Mouse (Mus musculus): Measurements from ENCODE around the gene Gm20388. TPM values are rescaled to one million over a fixed set of nuclear protein-coding genes. Genes with fewer than 3 reads are reported as not detected.

Gene Gm20388
- total RNA-seq, 2 experiments from 2014 or later: 5.8 TPM; not detected in 1

DNA sequence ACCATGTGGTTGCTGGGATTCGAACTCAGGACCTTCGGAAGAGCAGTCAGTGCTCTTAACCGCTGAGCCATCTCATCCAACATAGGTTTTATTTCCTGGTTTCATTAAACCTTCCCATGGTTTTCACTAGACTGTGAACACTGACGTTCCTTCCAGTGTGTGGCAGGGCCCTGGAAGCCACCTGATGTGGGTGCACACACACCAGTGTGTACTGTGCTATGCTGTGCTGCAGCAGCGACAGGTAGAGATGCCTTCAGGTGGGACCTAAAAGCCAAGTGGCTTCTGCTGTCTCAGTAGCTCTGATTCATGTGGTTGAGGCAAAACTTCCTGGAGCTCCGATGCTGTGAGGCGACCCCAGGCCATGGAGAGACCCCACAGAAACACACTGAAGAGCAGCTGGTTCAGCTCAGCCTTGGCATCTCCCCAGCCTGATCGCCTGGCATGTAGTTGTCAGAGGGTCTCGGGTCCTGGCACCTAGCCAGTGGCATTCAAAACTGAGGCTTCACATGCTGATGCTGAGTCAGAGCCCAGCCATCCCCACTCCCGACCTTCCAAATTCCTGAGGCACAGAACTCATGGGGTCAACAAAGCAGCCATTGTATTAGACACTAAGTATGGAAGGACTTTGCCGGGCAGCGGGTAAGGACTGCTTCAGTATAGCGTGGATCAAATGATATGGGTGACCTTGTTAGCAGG lies 3842.3 kb downstream of the Gm20388 start:
- DNase-seq: peak; percentile 66

DNA sequence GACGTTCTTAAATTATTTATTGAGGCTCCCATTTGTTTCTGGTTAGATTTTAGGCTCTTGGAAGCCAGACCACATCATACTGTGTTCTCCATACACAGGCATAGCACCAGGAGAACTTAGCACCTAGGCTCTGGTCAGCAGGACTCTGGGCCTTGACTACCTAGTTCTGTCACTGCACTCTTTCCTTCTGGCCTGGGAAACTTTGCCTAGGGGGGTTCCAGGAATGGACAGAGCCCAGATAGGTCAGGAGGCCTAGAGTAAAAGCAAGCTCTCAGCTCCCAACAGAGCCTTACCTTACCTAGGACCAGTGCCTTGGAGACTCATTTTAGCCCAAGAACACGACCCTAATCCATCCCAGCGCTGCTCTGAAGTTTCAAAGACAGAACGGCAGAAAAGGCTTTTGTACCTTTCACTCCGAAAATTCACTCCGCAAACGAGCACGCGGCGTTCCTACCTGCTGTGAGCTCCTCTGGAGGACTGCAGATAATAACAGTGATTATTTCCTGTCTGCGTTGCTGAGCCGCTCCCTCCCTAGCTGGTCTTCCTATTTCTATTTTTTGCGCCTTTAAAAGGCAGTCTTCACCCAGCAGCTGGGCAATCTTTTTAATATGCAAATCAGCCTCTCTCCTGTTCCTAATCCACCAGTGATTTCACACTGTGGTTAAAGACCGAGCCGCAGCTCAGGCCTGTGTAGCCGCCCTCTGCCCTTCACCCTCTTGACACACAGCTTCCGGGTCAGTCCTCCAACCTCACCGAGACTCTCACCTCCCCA lies 3843.1 kb downstream of the Gm20388 start:
- DNase-seq: no peak

DNA sequence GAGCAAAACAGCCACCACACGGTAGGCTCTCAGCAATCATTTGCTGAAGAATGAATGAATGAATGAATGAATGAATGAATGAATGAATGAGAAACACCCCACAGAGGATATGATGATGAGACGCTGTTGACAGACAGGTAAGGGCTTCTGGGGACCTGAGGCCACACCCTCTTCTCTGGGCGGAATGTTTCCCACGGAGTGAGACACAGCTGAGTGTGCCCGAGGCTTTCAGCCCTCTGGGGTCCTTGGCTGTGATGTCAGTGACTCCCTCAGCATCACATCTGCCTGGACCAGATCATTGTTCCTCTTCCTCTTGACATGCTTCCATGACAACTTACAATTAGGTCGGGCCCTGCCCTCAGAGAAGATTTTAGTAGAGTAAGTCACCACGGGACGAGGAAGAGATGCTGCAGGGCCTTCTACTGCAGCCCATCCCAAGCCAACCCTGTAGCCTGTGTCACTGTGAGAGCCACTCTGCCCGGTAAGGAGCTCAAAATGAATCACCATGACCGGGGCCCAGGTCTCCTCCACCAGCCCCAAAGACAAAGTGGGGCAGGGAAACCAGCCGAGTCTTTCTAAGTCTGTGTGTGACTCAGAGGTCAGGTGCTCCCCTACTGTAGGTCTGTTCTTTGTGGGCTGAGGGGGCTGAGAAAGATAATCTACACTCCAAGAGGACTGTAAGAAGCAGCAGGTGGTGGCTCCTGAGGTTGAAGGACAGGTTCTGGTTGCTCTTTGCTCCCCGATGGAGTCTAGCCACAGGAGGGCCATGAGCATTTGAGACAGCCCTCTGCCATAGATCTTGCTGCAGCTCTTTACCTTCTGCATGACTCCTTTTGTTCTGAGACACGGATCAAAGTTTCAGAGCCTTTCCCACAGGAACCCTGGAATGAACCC lies 3844.1 kb downstream of the Gm20388 start:
- DNase-seq: no peak

DNA sequence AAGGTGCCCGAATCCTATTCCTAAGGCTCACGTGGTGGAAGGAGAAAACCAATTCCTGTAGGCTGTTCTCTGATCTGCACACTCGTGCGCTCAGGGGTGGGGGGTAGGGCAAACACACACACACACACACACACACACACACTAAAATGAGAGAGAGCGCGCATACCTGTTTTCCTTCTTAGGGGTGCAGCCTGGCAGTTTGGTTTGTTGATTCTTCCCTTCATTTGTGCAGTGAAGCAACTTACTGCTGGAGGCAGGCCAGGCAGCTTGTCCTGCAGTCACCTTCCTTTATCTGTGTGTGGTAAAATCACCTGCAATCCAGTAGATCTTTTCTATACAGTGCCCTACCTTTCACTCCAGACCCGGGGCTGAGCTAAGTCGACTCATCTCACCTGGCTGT lies 3846.3 kb downstream of the Gm20388 start:
- no peak for DNase-seq

DNA sequence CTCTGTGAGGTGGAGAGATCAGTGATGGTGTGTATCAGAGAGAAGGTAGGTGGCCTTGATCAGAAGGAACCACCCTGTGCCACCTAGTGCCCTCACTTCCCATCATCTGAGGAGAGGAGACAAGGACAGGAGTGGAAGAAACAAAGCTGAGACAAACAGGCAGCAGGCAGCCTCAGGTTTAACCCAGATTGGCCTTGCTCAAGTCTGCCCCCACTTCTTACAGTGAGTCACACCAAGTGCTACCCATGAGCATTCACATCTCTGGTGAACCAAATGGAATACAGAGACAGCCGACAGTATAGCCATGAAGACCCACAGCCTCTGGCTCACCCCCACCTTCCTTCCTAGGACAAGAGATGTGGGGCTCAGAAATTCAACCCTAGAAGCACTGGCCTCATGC lies 3848.3 kb downstream of the Gm20388 start:
- DNase-seq: no peak

DNA sequence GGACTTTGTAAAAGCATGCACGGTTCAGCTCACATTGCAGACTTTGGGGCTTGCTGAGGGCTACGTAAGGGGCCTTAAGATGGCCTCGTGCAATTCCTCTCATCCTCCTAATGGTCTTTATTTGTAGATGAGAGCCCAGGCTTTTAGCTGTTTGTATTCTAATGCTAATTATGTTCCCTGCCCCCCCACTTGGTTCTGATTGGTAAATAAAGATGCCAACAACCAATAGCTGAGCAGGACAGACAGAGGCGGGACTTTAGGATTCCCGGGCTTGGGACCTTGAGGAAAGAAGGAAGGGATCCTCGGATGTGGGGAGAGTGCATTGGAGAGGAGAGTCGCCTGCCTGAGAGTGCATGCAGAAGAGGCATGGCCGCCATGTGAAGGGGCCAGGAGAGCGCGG lies 3849.3 kb downstream of the Gm20388 start:
- DNase-seq: no peak

DNA sequence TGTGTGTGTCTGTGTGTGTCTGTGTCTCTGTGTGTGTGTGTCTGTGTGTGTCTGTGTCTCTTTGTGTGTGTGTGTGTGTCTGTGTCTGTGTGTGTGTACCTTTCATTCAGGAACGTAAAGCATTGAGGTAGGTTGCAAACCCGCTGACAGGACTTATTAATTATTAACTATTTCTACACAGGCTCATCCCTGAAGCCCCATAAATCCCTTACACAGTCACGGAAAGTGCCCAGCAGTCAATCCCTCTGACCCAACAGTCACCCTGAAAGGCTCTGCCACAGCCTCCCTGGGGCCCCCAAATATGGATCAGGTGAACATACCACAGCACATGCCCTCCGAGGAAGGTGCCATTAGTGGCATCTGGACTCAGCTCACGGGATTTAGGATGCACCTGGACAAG lies 3849.9 kb downstream of the Gm20388 start:
- DNase-seq: no peak

DNA sequence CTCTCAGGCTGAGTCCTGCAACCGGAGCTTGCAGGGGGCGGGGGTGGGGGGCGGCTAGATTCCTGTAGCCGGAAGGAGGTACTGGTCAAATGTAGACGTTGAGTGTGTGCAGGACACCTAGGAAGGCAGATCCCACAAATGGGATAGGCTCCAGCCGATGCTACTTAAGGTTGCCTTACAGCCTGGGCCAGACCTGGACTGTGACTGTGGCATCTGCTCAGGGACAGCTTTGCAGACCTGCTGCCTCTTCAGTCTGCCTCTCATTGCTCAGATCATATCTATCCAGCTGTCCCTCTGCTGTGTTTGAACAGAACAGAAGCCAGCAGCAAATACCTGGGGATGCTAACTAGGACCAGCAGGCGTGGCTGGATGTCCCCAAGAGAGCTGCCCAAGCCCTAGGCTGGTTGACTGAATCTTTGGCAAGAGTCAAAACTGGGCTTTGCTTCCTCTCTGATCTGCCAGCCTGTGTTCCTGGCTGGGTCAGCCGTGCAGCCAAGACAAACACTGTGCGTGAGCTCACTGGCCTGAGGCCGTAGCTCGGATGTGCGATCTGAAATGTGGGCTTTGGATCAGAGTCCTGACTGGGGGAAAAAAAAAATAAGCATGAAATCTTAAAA lies 3850.7 kb downstream of the Gm20388 start:
- peak; percentile 52 for DNase-seq

DNA sequence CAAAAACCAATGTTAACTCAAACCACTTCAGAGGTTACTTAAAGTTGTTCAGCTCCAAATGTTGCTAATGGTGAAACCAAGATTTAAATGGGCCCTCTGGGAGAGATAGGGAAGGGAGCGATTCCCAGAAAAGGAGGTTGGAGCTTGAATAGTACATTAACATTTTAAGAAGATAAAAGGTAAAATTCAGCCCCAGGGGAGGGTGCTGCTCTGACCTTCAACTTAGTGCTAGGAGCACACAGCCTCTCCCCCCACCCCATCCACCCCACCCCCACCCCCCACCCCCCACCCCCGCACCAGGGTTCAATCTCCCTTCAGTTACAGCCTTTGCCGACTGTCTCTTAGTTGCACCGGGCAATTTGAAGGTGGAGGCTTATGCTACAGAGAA lies 3851.2 kb downstream of the Gm20388 start:
- no peak for DNase-seq

DNA sequence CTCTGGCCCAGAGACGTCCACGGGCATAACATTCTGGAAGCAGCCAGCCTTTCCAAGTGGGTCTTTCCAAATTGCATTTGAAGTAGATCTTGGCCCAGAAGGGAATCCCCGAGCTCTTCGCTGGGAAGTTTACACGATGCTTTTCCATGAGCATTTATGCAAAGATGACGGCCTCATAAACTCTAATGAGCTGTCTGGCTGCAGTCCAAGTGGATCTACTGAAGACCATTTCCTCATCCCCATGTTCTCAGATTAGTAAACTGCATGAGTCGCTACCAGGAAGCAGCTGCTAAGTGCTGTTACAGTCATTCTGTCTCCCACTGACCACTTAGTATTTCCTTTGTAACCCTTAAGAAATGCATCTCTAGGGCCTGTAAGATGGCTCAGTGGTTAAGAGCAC lies 3852.7 kb downstream of the Gm20388 start:
- peak; percentile 68 for DNase-seq

DNA sequence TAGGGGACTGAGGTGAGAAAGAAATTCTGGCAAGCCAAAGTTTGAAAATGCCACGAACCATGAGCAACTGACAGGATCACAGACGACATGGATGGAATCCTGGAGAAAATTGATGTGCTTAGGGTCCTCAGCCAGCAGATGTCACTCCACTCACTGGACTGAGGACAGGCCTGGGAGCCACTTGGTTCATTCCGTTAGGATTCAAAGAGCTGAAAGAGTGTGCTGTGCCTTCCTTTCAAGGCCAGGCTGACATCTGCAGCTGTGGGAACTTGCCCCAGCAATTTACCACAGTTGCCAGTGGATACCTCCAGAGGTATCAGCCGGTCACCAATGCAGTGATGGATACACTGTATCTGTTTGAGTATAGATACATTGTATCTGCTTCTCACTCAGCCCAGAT lies 3854.0 kb downstream of the Gm20388 start:
- DNase-seq: peak; percentile 45

DNA sequence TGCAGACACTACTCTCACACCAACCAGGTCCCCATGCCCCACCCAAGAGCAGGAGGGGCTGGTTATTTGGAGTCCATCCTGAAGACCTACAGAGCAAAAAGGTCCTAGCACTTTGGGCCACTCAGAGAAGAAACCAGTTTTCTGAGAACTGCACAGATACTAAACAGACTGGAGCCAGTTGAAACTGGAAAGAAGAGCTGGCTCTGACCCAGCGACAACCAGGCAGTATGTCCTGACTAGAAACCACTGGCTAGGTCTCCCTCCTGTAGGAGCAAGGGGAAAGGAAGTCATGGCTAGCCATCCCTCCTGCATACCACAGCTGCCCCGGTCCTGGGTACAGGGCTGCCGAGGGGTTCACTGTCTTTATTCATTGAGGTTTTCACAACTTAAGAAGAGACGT lies 3855.9 kb downstream of the Gm20388 start:
- DNase-seq: no peak

DNA sequence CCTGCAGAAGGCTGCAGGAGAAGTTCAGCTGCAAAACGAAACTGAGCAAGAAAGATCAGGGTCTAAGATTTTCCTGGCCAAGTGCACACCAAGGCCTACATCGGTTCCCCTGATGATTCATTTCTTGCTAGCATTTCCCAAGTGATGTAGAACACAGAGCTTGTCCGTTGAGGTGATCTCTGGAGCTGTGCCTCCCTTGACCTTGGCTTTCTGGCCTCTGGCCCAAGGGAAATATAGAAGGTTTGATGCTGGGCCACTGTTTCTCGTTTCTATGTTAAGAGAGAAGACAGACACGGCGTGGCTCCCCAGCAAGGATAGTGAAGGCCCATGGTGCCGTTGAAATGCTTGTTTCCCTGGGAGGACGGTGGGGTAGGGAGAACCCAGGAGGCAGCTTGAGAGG lies 3857.2 kb downstream of the Gm20388 start:
- no peak for DNase-seq

DNA sequence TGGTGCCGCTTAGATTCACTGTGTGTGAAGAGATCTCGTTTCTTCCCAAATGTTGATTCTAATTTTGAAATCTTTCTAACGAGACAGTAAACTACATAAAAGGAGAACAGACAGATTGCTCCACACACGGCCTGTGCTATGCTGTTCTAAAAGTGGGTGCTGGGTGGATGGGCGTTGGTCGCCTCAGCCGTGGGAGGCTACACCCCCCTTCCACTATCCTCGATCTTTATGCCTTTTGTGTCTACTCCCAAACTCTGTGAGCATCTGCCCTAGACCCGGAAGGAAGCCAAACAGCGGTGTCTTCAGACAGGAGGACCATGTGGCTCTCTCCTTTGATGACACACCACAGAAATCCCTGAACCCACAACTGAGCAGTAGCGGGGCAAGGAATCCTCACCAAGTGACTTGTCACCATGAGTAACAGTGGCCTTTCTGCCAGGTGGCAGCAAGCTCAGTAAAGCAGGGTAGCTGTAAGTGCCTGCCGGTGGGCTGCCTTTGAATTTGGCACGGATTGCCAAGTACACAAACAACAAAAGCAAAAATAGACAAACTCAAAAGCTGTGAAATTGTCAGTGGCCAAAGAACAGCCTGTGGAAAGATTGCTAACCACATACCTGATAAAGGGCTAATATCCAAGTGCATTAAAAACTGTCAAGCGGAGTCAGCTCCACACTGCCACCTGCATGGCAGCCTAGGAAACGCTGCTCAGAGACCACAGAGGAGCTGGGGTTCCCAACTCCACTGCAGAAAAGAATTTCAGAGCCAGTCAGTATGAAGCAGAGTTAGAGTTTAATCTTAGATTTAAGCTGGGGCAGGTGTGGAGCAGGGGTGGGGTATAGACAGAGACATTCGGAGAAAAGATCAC lies 3858.1 kb downstream of the Gm20388 start:
- peak; percentile 71 for DNase-seq

DNA sequence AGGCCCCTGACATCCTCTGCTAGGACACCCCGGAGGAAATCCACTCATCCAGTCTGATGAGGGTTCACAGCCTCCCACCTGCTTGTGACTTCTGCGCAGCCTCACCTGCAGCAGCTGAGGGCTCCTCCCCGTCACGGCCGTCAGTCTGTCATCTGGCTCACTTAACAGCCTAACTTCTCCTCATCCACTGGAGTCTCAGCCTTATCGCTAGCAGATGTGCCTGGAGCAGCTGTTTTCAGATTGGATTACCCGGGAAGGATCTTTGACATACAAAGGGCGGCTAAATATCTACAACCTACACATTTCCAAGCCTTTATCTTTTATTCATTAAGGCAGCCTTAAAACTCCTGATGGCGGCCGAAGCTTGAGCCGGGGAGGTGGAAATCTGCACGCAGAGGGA lies 3862.8 kb downstream of the Gm20388 start:
- no peak for DNase-seq

DNA sequence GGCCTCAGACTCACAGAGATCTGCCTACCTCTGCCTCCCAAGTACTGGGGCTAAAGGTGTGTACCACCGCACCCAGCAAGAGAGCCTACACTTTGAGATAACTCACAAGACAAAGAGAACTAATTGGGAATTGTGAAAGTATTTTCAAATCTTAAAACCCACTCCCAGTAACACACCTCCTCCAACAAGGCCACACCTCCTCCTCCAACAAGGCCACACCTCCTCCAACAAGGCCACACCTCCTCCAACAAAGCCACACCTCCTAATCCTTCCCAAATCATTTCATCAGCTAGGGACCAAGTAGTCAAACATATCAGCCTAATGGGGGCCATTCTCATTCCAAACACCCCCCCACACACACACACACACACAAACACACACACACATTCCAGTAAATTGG lies 3863.8 kb downstream of the Gm20388 start:
- DNase-seq: no peak

DNA sequence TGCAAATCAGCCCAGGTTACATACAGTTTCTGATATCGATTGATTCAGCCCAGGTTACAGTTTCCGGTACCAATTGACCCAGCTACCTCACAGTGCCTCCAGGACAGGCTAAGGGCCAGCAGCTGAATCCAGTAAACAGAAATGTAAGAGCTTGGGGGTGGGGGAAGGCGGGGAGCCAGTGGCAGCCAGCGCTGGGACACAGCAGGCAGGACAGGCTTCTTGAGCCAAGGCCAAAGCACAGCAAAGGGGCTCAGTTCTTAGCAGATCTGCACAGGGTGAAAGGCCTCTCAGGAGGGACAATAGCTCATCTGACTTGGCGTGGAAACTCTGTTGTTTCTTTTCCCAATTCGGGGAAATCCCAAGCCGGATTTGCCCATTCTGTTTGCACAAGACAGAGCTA lies 3866.7 kb downstream of the Gm20388 start:
- DNase-seq: peak; percentile 41

DNA sequence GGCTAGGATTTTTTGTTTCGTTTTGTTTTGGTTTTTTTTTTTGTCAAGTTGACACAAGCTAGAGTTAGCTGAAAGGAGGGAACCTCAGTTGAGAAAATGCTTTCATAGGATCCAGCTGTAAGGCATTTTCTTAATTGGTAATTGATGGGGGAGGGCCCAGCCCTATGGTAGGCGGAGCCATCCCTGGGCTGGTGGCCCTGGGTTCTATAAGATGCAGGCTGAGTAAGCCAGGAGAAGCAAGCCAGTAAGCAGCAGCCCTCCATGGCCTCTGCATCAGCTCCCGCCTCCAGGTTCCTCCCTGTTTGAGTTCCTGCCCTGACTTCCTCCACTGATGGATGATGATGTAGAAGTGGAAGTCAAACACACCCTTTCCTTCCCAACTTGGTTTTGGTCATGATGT lies 3869.8 kb downstream of the Gm20388 start:
- DNase-seq: no peak

DNA sequence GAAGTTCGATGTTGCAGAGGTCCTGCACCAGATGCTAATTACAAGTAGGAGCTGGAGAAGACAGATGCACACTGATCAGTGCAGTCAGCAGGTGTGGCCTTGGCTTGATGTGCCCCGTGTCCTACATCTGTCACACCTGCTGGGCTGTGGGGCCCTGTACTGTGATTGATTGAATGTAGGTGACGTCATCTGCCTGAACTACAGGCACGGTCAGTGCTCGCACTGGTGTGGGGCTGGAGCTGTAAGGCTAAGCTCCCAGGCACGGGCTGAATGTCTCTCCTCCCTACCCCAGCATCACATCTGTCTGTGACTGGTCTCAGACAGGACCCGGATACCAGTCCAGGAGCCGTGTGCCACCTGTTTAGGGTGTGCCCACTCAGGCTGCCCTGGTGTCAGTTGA lies 3870.6 kb downstream of the Gm20388 start:
- DNase-seq: no peak

DNA sequence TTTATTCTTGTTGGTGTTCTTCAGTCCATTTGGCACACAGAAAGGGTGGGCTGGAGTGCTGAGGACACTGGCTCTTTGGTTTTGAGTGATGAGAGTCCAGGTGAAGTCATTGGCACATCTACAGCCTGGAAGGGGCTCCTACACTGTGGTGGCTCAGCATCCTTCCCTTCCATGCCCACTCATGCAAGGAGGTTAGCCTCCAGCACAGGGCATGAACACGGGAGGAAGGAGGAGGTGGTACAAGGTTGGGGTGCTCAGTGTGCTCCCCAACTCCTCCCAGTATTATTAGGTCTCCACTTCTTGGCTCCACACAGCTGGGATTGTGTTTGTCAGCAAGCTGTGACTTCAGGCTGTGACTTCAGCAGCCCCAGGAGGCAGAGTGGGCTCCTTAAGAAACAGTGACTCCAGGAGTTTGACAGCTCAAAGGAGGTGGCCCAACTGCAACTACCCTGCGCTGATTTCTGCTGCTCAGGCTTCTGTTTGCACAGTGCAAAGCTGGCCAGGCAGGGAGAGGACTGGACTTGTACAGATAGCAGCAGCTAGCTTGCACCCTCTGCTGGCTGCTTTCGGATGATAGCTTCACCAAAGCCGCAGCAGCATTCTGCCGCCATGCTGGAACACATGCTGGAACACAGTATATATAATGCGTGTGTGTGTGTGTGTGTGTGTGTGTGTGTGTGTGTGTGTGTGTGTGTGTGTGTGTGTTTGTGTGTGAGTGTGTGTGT lies 3873.0 kb downstream of the Gm20388 start:
- peak; percentile 86 for DNase-seq

DNA sequence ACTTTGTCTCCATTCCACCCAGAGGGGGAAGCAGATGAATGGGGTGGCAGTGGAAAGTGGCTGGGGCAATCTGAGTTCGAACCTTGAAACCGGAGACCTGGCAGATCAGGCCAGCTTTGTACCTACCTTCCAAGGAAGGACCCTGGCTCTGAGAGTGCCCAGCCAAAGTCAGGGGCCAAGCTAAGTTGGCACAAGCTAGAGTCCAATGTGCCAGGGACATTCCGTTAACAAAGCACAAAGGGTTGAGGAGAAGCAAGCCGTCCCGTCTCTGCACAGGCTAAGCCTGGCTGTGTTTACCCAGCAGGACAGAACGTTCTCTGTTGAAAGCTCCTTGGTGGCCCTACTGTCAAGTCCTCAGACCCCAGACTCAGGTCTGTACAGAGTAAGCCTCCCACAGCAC lies 3875.5 kb downstream of the Gm20388 start:
- no peak for DNase-seq

Measured in heart, postnatal 4 days (tissue).